Mouse (Mus musculus) kidney, embryonic 14.5 days (tissue): ENCODE data around the gene Filip1l. TPM values are rescaled to one million over a fixed set of nuclear protein-coding genes. Genes with fewer than 3 reads are reported as not detected.

Experiments used
- ATAC-seq: fragments of 200-750 bp; cut with Nextera tagmentation; 2 replicates; pipeline ENCODE4 v1.8.0; 2017; ENCODE audit warnings: moderate number of reproducible peaks, mild to moderate bottlenecking, moderate TSS enrichment, moderate library complexity; ENCODE audit not compliant: low FRiP score, low TSS enrichment
- H3K27ac ChIP-seq: fragments of 300-500 bp; sonication (generic); 2 replicates; pipeline ENCODE4 v1.5.1; 2014; ENCODE audit warnings: low read depth, mild to moderate bottlenecking, low read length, moderate library complexity, mixed read lengths
- H3K27me3 ChIP-seq: fragments of 300-500 bp; sonication (generic); 2 replicates; pipeline ENCODE4 v1.6.1; 2014; ENCODE audit warnings: mild to moderate bottlenecking, low read length; ENCODE audit not compliant: control insufficient read depth, insufficient read depth
- H3K36me3 ChIP-seq: fragments of 300-500 bp; sonication (generic); 2 replicates; pipeline ENCODE4 v1.6.1; 2014; ENCODE audit warnings: low read length, mixed read lengths; ENCODE audit not compliant: control insufficient read depth, insufficient read depth
- H3K4me1 ChIP-seq: fragments of 300-500 bp; sonication (generic); 2 replicates; pipeline ENCODE4 v1.6.1; 2014; ENCODE audit warnings: low read length, mixed read lengths; ENCODE audit not compliant: control insufficient read depth, insufficient read depth
- H3K4me2 ChIP-seq: fragments of 300-500 bp; sonication (generic); replicated peaks from 2 replicates; pipeline ENCODE4 v1.6.1; 2014; ENCODE audit warnings: low read depth, mild to moderate bottlenecking, low read length
- H3K4me3 ChIP-seq: fragments of 300-500 bp; sonication (generic); 2 replicates; pipeline ENCODE4 v1.5.1; 2014; ENCODE audit warnings: mild to moderate bottlenecking, low read length
- H3K9ac ChIP-seq: fragments of 300-500 bp; sonication (generic); 2 replicates; pipeline ENCODE4 v1.6.1; 2014; ENCODE audit warnings: low read depth, mild to moderate bottlenecking, low read length, moderate library complexity
- H3K9me3 ChIP-seq: fragments of 300-500 bp; sonication (generic); 2 replicates; pipeline ENCODE4 v1.6.1; 2016; ENCODE audit warnings: low read length; ENCODE audit not compliant: control insufficient read depth
- WGBS: fragments of 180-500 bp; shearing (Covaris S2); extraction: QIAGEN DNeasy Blood & Tissue Kit; methylation state at CpG from one replicate; pipeline ENCODE4 v1.1.7; 2014; 5-methylcytosine and 5-hydroxymethylcytosine counted together
- polyA plus RNA-seq: library from polyadenylated mRNA; unstranded; fragments of >200 nt; fragmentation: Nextera tagmentation; extraction: Ambion mirVana; gene quantifications from 2 replicates; pipeline ENCODE4 v1.2.1, GENCODE M21; 2014

Gene Filip1l
- polyA plus RNA-seq, 1 experiment from 2014 or later = 21.1 TPM

DNA sequence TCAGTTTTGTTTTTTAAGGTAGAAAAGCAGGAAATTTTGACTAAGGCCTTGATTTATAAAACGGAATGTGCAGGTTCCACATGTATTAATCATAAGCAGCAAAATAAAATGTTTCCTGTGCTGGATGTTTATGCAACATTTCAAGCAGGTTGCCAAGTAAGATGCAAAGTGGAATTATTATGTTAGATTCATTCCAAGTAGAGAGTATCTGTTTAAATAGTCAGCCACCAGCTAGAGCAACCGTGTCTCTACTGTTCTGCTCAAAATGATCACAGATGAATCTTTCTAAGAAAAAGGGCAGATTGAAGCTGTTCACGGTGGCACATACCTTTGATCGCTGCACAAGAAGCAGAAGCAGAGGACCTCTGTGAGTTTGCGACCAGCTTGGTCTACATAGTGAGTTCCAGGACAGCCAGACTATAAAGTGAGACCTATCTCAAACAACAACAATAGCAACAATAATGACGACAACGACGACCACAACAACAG lies 34.2 kb upstream of the Filip1l start:
- no peaks in the 10 kb centered on the region for H3K27me3 ChIP-seq
- no peaks in the 10 kb centered on the region for H3K36me3 ChIP-seq
- 55% methylated on average over 8 of the region's 8 CpGs for WGBS
- H3K4me2 ChIP-seq = no peak overlapping the region
- no peak overlapping the region for H3K4me3 ChIP-seq
- no peaks in the 10 kb centered on the region; the same call in 1 of the 2 replicates for H3K9me3 ChIP-seq
- no peak; the same call in 1 of the 2 replicates for ATAC-seq
- peak overlapping the region; percentile 55; the same call in 1 of the 2 replicates for H3K27ac ChIP-seq
- no peak overlapping the region for H3K9ac ChIP-seq
- H3K4me1 ChIP-seq = peaks cover 9% of the 10 kb centered on the region

DNA sequence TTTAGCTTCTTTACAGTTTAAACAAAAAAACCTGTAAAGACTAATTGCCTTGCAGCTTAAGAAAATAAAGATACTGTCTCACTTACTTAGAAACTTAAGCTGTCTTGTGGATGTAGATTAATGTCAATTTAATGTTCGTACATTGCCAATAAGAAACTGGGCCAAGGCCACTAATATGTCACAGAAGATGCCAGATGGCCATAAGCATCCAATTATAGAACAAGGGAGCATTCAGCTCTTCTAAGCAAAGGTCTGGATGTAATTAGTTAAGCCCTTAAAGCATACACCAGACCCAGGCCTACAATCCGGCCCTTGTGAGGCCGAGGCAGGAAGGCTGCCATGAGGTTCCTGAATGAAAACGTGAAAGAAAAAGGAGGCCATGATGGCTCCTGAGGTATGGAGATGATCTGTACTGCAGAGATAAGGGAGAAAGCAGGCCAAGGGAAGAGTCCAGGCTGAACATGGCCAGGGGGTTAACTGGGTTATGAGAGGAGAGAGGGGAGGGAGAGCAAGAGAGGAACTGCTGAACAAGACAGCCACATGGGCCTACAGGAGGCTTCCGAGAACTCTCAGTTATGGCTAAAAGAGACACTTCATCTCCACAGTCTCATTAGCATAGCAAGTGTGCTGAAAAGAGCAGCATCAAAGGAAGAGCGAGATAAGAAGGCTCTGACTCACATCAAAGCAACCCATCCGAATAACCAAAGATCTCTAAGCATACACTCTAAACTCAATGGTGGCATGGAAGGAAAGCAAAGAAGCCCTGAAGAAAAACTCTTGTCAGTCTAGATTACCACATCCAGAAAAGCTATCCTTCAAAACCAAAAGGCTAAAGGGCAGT lies 33.4 kb upstream of the Filip1l start:
- no peak overlapping the region for H3K9ac ChIP-seq
- H3K9me3 ChIP-seq = no peaks in the 10 kb centered on the region; the same call in 1 of the 2 replicates
- H3K4me1 ChIP-seq = peaks cover 9% of the 10 kb centered on the region
- H3K27me3 ChIP-seq = no peaks in the 10 kb centered on the region
- H3K4me3 ChIP-seq = no peak overlapping the region
- H3K4me2 ChIP-seq = no peak overlapping the region
- ATAC-seq = peak; percentile 66; the same call in 1 of the 2 replicates
- H3K36me3 ChIP-seq = no peaks in the 10 kb centered on the region
- H3K27ac ChIP-seq = peak overlapping the region; percentile 61
- 64% methylated on average over 7 of the region's 7 CpGs for WGBS

GRCm38 (mm10) chr16:57326996-57327395 lies 25.9 kb upstream of the Filip1l start:
- no peaks in the 10 kb centered on the region for H3K27me3 ChIP-seq
- no peak for ATAC-seq
- no peak overlapping the region for H3K4me2 ChIP-seq
- WGBS = 62% methylated on average over 7 of the region's 7 CpGs
- H3K4me1 ChIP-seq = no peaks in the 10 kb centered on the region
- H3K27ac ChIP-seq = no peak overlapping the region
- no peaks in the 10 kb centered on the region for H3K36me3 ChIP-seq
- H3K9me3 ChIP-seq = no peaks in the 10 kb centered on the region
- no peak overlapping the region for H3K9ac ChIP-seq
- no peak overlapping the region for H3K4me3 ChIP-seq

DNA sequence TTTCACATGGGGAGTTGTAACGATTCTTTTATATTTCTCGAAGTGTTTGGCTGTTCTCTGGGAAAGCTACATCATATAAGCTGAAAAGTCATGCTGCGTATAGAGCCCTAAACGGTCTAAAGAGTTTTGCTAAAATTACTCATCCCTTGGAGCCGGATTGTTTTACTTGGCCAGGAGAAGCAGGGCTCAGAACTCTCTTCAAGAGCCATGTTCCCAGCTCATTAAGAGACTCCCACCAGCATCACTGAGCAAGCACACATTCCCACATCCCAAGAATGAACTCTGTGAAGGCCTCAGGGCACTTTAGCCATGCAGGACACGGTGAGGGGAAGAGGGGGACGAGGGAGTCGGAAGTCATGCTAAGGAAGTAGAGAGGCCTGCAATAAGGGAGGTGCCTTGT lies 23.9 kb upstream of the Filip1l start:
- 51% methylated on average over 8 of the region's 8 CpGs for WGBS
- ATAC-seq = peak; percentile 30; the same call in 1 of the 2 replicates
- Histone ChIP-seq H3K9ac (no peak overlapping the region), H3K36me3 (no peaks in the 10 kb centered on the region), H3K4me3 (no peak overlapping the region), H3K27ac (peak overlapping the region; percentile 24; the same call in 1 of the 2 replicates), H3K27me3 (no peaks in the 10 kb centered on the region), H3K9me3 (no peaks in the 10 kb centered on the region), H3K4me2 (no peak overlapping the region), H3K4me1 (no peaks in the 10 kb centered on the region)

GRCm38 (mm10) chr16:57330111-57330510 lies 22.8 kb upstream of the Filip1l start:
- Histone ChIP-seq H3K9me3 (no peaks in the 10 kb centered on the region), H3K36me3 (no peaks in the 10 kb centered on the region), H3K9ac (no peak overlapping the region), H3K4me3 (no peak overlapping the region), H3K27ac (no peak overlapping the region), H3K4me1 (no peaks in the 10 kb centered on the region), H3K27me3 (no peaks in the 10 kb centered on the region), H3K4me2 (no peak overlapping the region)
- WGBS = 79% methylated on average over 2 of the region's 2 CpGs
- ATAC-seq = no peak

DNA sequence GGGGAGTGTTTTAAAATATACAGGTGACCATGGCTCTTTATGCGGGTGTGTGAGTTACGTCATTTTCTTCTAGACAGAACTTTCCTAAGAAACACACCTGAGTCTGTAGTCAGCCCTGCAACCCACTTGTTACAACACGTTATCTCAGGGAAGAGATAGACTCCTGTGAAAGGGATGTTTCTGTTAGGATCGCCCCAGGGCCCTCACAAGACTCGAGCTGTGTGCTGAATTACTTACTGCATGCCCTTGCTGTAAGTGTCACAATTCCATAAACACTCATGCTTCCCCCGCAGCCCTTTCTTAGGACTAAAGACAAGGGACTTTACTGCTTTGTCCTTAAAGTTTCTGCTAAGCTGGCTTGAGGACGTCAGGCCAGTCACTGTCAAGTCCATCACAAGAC lies 20.6 kb upstream of the Filip1l start:
- no peaks in the 10 kb centered on the region for H3K27me3 ChIP-seq
- no peak overlapping the region for H3K27ac ChIP-seq
- no peak overlapping the region for H3K9ac ChIP-seq
- H3K4me1 ChIP-seq = no peaks in the 10 kb centered on the region
- no peak for ATAC-seq
- no peaks in the 10 kb centered on the region for H3K36me3 ChIP-seq
- no peaks in the 10 kb centered on the region for H3K9me3 ChIP-seq
- no peak overlapping the region for H3K4me2 ChIP-seq
- WGBS = 72% methylated on average over 7 of the region's 7 CpGs
- no peak overlapping the region for H3K4me3 ChIP-seq

GRCm38 (mm10) chr16:57336770-57337423 lies 16.0 kb upstream of the Filip1l start:
- H3K4me1 ChIP-seq = no peaks in the 10 kb centered on the region
- H3K9me3 ChIP-seq = no peaks in the 10 kb centered on the region
- H3K27ac ChIP-seq = no peak overlapping the region
- no peak overlapping the region for H3K4me3 ChIP-seq
- H3K36me3 ChIP-seq = no peaks in the 10 kb centered on the region
- no peak overlapping the region for H3K9ac ChIP-seq
- no peak overlapping the region for H3K4me2 ChIP-seq
- 53% methylated on average over 11 of the region's 11 CpGs for WGBS
- no peak for ATAC-seq
- no peaks in the 10 kb centered on the region for H3K27me3 ChIP-seq

GRCm38 (mm10) chr16:57339765-57340612 lies 12.9 kb upstream of the Filip1l start:
- Histone ChIP-seq H3K36me3 (no peaks in the 10 kb centered on the region), H3K4me1 (no peaks in the 10 kb centered on the region), H3K4me2 (no peak overlapping the region), H3K9ac (no peak overlapping the region), H3K27ac (no peak overlapping the region), H3K27me3 (no peaks in the 10 kb centered on the region), H3K9me3 (no peaks in the 10 kb centered on the region), H3K4me3 (no peak overlapping the region)
- WGBS = 88% methylated on average over 8 of the region's 8 CpGs
- no peak for ATAC-seq
